ENCODE assay signal across 8 mouse cellular contexts in genomic region chr17:22866845-22867481, GRCm38 (mm10). TPM values are rescaled to one million over a fixed set of nuclear protein-coding genes. Genes with fewer than 3 reads are reported as not detected.
A peak's percentile ranks its signal among the peaks of the same experiment; 100 is the strongest.
DNase-seq lines count a peak whose midpoint lies in the region; ATAC-seq and TF ChIP-seq lines count a peak whose summit lies in the region.

TSS of gene Zfp945 (minus strand) at chr17:22867134.

- no peaks in the 10 kb centered on the region for H3K9me3 ChIP-seq in embryonic facial prominence, embryonic 15.5 days (replicated peaks)
- no peaks in the 10 kb centered on the region for H3K9me3 ChIP-seq in limb, embryonic 11.5 days (ENCODE audit: control insufficient read depth, low read length)
- no peaks in the 10 kb centered on the region for H3K9me3 ChIP-seq in midbrain, embryonic 13.5 days

- 0 out of 2 replicates have a peak, but pooled peaks have one; percentile 50 for TF ChIP-seq EP300 in heart, adult 2 months (IDR thresholded peaks at IDR 0.05; ENCODE audit: insufficient read depth, low read depth, low read length)

- peak within 1 kb of the TSS; percentile 36 for H3K4me3 ChIP-seq in bone marrow, adult 2 months (replicated peaks; ENCODE audit: control insufficient read depth, low read depth, low read length)
- peak within 1 kb of the TSS; percentile 65 for H3K4me3 ChIP-seq in embryonic facial prominence, embryonic 15.5 days (replicated peaks)
- H3K4me3 ChIP-seq in heart, adult 2 months, result peak within 1 kb of the TSS; percentile 81
- H3K4me3 ChIP-seq in kidney, adult 2 months (ENCODE audit: insufficient read depth, low read depth, low read length), result peak within 1 kb of the TSS; percentile 59
- peak within 1 kb of the TSS; percentile 64 for H3K4me3 ChIP-seq in limb, embryonic 11.5 days (ENCODE audit: low read depth, low read length)
- H3K4me3 ChIP-seq in midbrain, embryonic 13.5 days (replicated peaks), result peak within 1 kb of the TSS; percentile 80

- no peak for TF ChIP-seq POLR2A in bone marrow, adult 2 months (IDR thresholded peaks at IDR 0.05; ENCODE audit: borderline replicate concordance, control insufficient read depth, low read depth, low read length)
- peak; percentile 72 for TF ChIP-seq POLR2A in heart, adult 2 months (IDR thresholded peaks at IDR 0.05; ENCODE audit: insufficient read depth, low read depth, low read length)
- no peak for TF ChIP-seq POLR2A in kidney, adult 2 months (IDR thresholded peaks at IDR 0.05; ENCODE audit: low read depth, low read length)

- peak; percentile 94 for ATAC-seq in embryonic facial prominence, embryonic 15.5 days (ENCODE audit: insufficient number of reproducible peaks, low FRiP score, low TSS enrichment, low read depth)
- peak; percentile 99 for ATAC-seq in limb, embryonic 11.5 days (ENCODE audit: insufficient number of reproducible peaks, low FRiP score, low TSS enrichment, low read depth)
- ATAC-seq in midbrain, embryonic 13.5 days, result peak; percentile 97

- no peak for TF ChIP-seq CTCF in bone marrow, adult 2 months (IDR thresholded peaks at IDR 0.05; ENCODE audit: control insufficient read depth, insufficient read depth, low read length)
- no peak for TF ChIP-seq CTCF in heart, adult 2 months (IDR thresholded peaks at IDR 0.05)
- TF ChIP-seq CTCF in kidney, adult 2 months (conservative IDR thresholded peaks at IDR 0.05; ENCODE audit: insufficient read depth, insufficient read length, low read depth, low read length), result no peak

- peak; percentile 69 for DNase-seq in A20 (ENCODE audit: low read depth, low spot score)
- DNase-seq in heart, adult 2 months, result peak; percentile 79 to 83
- DNase-seq in kidney, adult 2 months, result peak; percentile 89
- peak; percentile 76 for DNase-seq in limb, embryonic 11.5 days (ENCODE audit: low spot score)
- peak; percentile 34 for DNase-seq in spleen, adult 12 weeks (ENCODE audit: low spot score)

- peaks cover 2% of the 10 kb centered on the region; the same call in 1 of the 2 replicates for H3K79me2 ChIP-seq in heart, adult 2 months (replicated peaks; ENCODE audit: control insufficient read depth, insufficient read depth, low read length)

- H3K27me3 ChIP-seq in embryonic facial prominence, embryonic 15.5 days, result no peaks in the 10 kb centered on the region
- H3K27me3 ChIP-seq in heart, adult 2 months (ENCODE audit: control insufficient read depth, insufficient read depth, low read length), result no peaks in the 10 kb centered on the region
- no peaks in the 10 kb centered on the region for H3K27me3 ChIP-seq in kidney, adult 2 months (replicated peaks; ENCODE audit: control insufficient read depth, insufficient read depth, low read length)
- H3K27me3 ChIP-seq in limb, embryonic 11.5 days (ENCODE audit: control insufficient read depth, insufficient read depth, low read length), result no peaks in the 10 kb centered on the region
- no peaks in the 10 kb centered on the region for H3K27me3 ChIP-seq in midbrain, embryonic 13.5 days

- no peak within 1 kb of the TSS for H3K27ac ChIP-seq in bone marrow, adult 2 months (ENCODE audit: control insufficient read depth, insufficient read depth, low read depth, low read length, poor library complexity)
- H3K27ac ChIP-seq in embryonic facial prominence, embryonic 15.5 days (replicated peaks), result peak within 1 kb of the TSS; percentile 89
- peak within 1 kb of the TSS; percentile 92 for H3K27ac ChIP-seq in heart, adult 2 months
- H3K27ac ChIP-seq in kidney, adult 2 months (ENCODE audit: insufficient read depth, low read depth, low read length), result peak within 1 kb of the TSS; percentile 72
- peak within 1 kb of the TSS; percentile 76 for H3K27ac ChIP-seq in limb, embryonic 11.5 days (replicated peaks; ENCODE audit: low read depth, low read length)
- H3K27ac ChIP-seq in midbrain, embryonic 13.5 days, result peak within 1 kb of the TSS; percentile 74

- H3K9ac ChIP-seq in embryonic facial prominence, embryonic 15.5 days, result peak within 1 kb of the TSS; percentile 50
- peak within 1 kb of the TSS; percentile 95 for H3K9ac ChIP-seq in heart, adult 2 months (ENCODE audit: low read depth, low read length)
- peak within 1 kb of the TSS; percentile 84 for H3K9ac ChIP-seq in limb, embryonic 11.5 days (ENCODE audit: low read length)
- H3K9ac ChIP-seq in midbrain, embryonic 13.5 days (replicated peaks), result peak within 1 kb of the TSS; percentile 82

- intact Hi-C loops in heart, adult 2 months (cut with DNase I), result loop anchor here (2.0 kb wide), 1 partner anchor 50 kb away; no protein-coding TSS in a partner anchor

- peaks cover 17% of the 10 kb centered on the region for H3K36me3 ChIP-seq in embryonic facial prominence, embryonic 15.5 days
- peaks cover 18% of the 10 kb centered on the region for H3K36me3 ChIP-seq in heart, adult 2 months (ENCODE audit: control insufficient read depth, insufficient read depth, low read length)
- peaks cover 4% of the 10 kb centered on the region for H3K36me3 ChIP-seq in kidney, adult 2 months (ENCODE audit: control insufficient read depth, insufficient read depth, low read length)
- peaks cover 6% of the 10 kb centered on the region; the same call in 1 of the 2 replicates for H3K36me3 ChIP-seq in limb, embryonic 11.5 days (ENCODE audit: control insufficient read depth, insufficient read depth, low read length)
- H3K36me3 ChIP-seq in midbrain, embryonic 13.5 days, result peaks cover 17% of the 10 kb centered on the region

- peaks cover 1% of the 10 kb centered on the region; the same call in 1 of the 2 replicates for H3K4me1 ChIP-seq in bone marrow, adult 2 months (ENCODE audit: control insufficient read depth, insufficient read depth, low read length)
- peaks cover 10% of the 10 kb centered on the region for H3K4me1 ChIP-seq in embryonic facial prominence, embryonic 15.5 days
- peaks cover 5% of the 10 kb centered on the region for H3K4me1 ChIP-seq in heart, adult 2 months (ENCODE audit: control insufficient read depth, insufficient read depth, low read length)
- H3K4me1 ChIP-seq in kidney, adult 2 months (ENCODE audit: control insufficient read depth, insufficient read depth, low read length), result 0 out of 2 replicates have a peak, but pooled peaks cover 3% of the 10 kb centered on the region
- H3K4me1 ChIP-seq in limb, embryonic 11.5 days (ENCODE audit: control insufficient read depth, insufficient read depth, low read length), result no peaks in the 10 kb centered on the region; the same call in 1 of the 2 replicates
- peaks cover 11% of the 10 kb centered on the region for H3K4me1 ChIP-seq in midbrain, embryonic 13.5 days (replicated peaks)

- WGBS in bone marrow, adult 2 months, result 1% methylated on average over 20 of the region's 20 CpGs
- WGBS in embryonic facial prominence, embryonic 15.5 days, result under 1% methylated on average over 20 of the region's 20 CpGs
- WGBS in heart, adult 2 months, result under 1% methylated on average over 20 of the region's 20 CpGs
- under 1% methylated on average over 20 of the region's 20 CpGs for WGBS in kidney, adult 2 months
- WGBS in limb, embryonic 11.5 days, result under 1% methylated on average over 20 of the region's 20 CpGs
- 1% methylated on average over 20 of the region's 20 CpGs for WGBS in midbrain, embryonic 13.5 days

- H3K4me2 ChIP-seq in embryonic facial prominence, embryonic 15.5 days (replicated peaks), result peak within 1 kb of the TSS; percentile 50
- H3K4me2 ChIP-seq in limb, embryonic 11.5 days (ENCODE audit: low read depth, severe bottlenecking), result peak within 1 kb of the TSS; percentile 58
- H3K4me2 ChIP-seq in midbrain, embryonic 13.5 days (replicated peaks), result peak within 1 kb of the TSS; percentile 72

RNA-seq across cellular contexts. Expression of gene Zfp945, which starts in this region (rescaled TPM):
- polyA plus RNA-seq in bone marrow, adult 2 months (2011; ENCODE audit: insufficient read depth, insufficient read length, low replicate concordance, missing spikeins), result 0.97 and 1.5 TPM in 2 replicates
- 20.2 and 21.5 TPM in 2 replicates for polyA plus RNA-seq in embryonic facial prominence, embryonic 15.5 days (2015; fragmentation: Nextera tagmentation; extraction: Ambion mirVana)
- 1 to 10 TPM; 3.8 to 6.5 TPM for total RNA-seq in heart, adult 2 months (2021)
- 2.9 and 5.0 TPM in 2 replicates for polyA plus RNA-seq in heart, adult 2 months (2012; rRNA removed)
- polyA plus RNA-seq in kidney, adult 2 months (2012; rRNA removed), result 1.7 and 2.0 TPM in 2 replicates
- 22.1 and 23.6 TPM in 2 replicates for polyA plus RNA-seq in limb, embryonic 11.5 days (2014; fragmentation: Nextera tagmentation; extraction: Ambion mirVana)
- polyA plus RNA-seq in midbrain, embryonic 13.5 days (2015; fragmentation: Nextera tagmentation; extraction: Ambion mirVana), result 23.7 and 26.5 TPM in 2 replicates

Comparison
In these comparisons a context has a peak if more than half of its experiments do, and no peak if none do; other contexts are left out.
1. DNase-seq: peak in every context shown above with its lines; median percentile 89 in kidney, adult 2 months; 81 in heart, adult 2 months; 76 in limb, embryonic 11.5 days; 69 in A20; 34 in spleen, adult 12 weeks.